Mouse (Mus musculus): ENCODE measurements around the gene Ints1. TPM values are rescaled to one million over a fixed set of nuclear protein-coding genes. Genes with fewer than 3 reads are reported as not detected.
"Not testable (repeated sequence)": the region's sequence is repeated elsewhere in the genome, so short reads cannot be mapped to it uniquely, and the experiment has no call there.

Gene Ints1
- total RNA-seq, 2 experiments from 2014 or later, result 36.6 to 51.9 TPM

GRCm38 (mm10) chr5:139754753-139755152, 20.7 kb downstream of the Ints1 start:
- DNase-seq, result peak; percentile 73

- DNase-seq, result peak; percentile 82
These were observed 24.9 kb downstream of the Ints1 start for GRCm38 (mm10) chr5:139750535-139750934.

DNA sequence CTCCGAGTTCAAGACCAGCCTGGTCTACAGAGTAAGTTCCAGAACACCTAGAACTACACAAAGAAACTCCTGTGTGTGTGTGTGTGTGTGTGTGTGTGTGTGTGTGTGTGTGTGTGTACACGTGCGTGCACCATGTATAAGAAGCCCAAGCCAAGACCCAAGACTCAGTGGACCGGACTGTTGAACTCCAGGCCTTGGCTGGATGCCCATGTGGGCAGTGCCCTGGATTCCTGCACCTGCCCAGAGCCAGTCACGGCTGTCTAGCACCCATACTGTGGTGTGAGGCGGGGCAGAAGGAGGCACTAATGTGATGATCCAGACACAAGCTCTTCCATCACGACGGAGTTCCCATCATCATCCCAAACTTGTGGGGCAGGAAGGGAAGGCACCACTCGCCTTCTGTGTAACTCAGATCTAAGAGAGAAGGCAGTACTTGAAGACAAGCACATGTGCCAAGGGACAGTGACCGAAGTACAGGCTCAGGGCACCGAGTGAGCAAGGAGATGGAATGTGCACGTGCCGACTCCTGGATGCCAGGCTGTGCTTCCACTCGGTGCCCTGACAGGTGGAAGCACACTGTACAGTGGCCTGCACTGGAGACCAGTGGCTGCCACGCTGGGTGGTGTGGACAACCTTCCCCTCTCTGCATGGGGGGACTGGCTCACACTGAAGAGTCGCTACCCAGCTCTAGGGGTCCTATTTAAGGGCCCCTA, 25.9 kb downstream of the Ints1 start:
- DNase-seq, result no peak

GRCm38 (mm10) chr5:139745771-139746170, 29.7 kb downstream of the Ints1 start:
- DNase-seq, result peak; percentile 80

DNA sequence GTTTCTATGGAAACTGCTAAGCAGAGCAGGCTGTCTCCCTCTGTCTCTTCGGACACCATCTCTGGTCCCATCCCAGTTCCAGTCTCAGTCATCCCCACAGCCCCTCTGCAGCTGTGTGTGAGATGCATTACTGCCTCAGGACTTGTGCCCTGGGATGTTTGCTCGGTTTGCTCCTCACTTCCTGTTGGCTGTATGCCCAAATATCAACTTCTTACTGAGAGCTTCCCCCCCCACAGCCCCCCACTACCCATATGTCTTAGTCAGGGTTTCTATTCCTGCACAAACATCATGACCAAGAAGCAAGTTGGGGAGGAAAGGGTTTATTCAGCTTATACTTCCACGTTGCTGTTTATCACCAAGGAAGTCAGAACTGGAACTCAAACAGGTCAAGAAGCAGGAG, 32.8 kb downstream of the Ints1 start:
- not testable (repeated sequence) for DNase-seq

DNA sequence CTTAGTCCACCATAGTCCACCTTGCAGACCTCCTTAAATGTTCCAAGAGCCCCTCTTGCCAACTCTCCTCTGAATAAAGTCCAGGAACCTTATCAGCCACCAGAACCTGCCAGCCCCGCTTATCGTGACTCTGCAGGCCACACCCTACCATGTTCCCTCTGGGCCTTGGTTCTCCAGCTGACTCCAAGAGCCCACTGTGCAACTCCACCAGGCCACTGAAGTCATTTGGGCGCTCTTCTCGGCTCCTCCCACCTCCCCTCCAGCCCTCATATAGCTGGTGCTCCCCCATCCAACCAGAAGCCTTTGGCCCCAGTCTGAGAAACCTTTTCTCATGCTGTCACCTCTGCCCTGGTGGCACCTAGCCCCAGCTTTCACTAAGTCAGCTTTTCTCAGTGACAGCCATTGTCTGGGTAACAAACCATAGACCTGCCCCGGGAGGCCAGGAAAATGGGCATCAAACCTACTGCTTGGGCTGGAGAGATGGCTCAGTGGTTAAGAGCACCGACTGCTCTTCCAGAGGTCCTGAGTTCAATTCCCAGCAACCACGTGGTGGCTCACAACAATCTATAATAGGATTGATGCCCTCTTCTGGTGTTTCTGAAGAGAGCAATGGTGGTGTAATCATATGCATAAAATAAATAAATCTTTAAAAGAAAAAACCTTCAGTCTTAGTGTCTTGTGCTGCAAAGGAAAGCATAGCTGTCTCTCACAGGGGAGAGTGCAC, 36.7 kb downstream of the Ints1 start:
- DNase-seq, result no peak

DNA sequence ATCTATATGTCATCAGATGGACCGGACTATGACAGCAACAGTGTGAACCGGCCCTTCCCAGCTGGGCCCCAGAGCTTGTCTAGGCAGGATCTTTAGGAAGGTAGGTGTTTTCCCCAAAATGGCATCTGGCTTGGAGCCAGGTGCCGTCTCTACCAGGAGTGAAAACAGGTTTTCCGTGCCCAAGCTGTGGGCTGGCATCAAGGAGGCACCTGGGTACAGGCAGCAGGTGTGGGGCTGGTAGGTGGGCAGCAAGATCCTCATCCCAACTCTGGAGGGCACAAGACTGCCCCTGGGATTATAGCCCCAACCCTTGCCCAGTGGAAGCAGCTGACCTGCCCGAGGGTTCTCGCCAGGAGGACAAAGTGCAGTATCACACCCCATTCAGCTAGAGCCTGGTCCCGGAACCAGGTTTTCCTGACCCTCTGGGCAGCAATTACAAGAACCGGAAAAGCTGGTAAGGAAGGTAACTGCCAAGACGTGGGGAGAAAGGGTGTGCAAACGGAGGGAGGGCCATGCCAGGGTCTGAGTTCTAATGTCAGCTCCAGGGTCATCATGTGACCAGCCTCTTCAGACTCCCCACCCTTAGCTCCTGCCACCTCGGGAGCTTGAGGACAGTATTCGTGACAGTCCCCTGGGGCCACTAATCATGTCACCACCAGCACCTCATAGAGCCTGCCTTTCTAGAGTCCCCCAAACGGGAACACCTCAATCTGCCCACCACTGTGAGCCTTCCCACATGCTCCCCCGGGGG, 37.5 kb downstream of the Ints1 start:
- DNase-seq, result no peak

DNA sequence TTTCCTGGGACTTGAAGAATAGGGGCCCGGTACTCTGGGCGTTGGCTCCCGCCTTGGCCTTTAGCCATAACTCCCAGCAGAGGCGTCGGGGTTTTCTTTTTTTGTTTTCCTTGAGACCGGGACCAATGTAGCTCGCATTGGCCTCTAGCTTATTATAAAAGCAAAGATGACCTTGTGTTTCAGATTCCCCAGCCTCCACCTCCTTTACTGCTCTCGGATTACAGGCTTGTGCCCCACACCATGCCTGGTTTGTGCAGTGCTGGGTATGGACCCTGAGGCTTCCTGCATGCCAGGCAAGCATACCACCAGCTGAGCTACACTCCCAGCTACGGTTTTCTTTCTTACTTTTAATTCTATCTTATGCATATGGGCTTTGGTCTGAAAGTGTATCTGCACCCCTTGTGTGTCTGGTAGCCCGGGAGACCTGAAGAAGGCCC, 39.0 kb downstream of the Ints1 start:
- no peak for DNase-seq

- peak; percentile 97 for DNase-seq
These were observed 39.6 kb downstream of the Ints1 start, which contains the start of gene Micall2 for GRCm38 (mm10) chr5:139735677-139736503. Gene Micall2 (minus strand): TSS chr5:139736336.

GRCm38 (mm10) chr5:139734746-139735145, 40.7 kb downstream of the Ints1 start:
- DNase-seq, result no peak

- no peak for DNase-seq
These were observed 41.5 kb downstream of the Ints1 start for GRCm38 (mm10) chr5:139734016-139734415.

DNA sequence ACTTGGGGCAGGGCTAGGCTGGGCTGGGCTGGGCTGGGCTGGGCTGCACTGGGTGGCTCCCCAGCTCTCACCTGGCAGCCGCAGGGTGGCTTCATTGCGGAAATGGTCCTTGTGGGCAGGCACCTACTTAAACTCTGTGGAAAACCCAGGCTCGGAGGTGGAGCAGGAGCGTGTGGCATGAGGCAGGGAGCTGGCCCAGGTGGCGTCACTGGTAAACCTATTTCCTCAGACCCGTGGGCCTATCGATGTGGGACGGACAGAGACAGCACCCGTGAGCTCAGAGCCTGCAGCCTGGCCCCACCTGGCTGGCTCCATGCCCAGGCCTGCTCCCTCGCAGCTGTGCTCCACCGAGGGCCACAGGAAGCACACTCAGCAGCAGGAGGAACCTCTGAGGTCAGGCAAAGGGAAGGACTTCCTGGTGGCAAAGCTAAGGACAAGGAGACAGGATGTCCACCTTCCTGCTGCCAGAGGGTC, 42.8 kb downstream of the Ints1 start:
- peak; percentile 67 for DNase-seq

DNA sequence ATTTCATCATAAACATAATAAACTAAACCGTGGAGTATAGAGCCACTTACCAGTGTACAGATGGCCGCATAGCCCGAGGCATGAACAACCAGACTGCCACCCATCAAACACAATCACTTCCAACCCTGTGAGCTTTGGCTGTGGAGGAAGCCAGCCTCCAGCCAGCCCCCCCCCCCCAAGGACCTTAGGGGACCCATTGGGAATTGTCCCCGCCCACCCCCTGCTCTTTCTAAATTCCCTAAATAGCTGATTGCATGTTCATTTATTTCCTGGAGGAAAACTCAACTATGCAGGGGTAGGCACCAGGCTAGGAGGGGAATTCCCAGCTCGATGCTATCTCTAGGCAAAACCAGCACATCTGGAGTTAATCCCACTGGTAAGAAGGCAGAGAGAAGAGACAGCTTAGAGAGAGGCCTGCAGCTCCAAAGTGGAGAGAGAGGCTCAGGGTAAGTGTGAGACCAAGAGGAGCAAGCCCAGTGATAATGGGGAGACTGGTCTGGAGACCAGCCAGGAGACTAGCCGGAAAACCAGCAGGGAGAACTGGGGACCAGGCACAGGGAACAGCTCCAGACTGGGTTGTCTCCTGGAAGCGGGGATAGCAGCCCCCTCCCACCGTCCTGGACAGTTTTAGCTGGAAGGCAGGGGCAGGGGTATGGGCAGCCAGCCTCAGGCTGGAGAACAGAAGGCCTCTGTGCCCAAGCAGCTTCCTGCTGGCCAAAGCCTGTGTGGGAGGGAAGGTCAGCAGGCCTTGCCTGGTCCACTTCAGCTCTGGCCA, 44.6 kb downstream of the Ints1 start:
- DNase-seq, result no peak

DNA sequence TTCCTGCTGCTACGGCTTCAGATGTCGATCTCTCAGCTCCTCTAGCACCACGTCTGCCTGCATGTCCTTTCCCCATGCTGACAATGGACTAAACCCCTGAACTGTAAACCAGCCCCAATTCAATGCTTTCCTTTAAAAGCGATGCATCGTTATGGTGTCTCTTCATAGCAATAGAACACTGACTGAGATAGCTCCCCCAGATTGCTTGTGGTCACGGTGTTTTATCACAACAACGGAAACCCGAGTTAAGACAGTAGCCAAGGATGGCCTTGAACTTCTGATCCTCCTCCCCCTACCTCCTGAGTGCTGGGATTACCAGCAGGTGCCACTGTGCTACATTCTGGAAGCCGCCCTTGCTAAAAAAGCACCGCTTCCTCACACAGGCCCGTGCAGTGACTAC, 48.2 kb downstream of the Ints1 start:
- no peak for DNase-seq

DNA sequence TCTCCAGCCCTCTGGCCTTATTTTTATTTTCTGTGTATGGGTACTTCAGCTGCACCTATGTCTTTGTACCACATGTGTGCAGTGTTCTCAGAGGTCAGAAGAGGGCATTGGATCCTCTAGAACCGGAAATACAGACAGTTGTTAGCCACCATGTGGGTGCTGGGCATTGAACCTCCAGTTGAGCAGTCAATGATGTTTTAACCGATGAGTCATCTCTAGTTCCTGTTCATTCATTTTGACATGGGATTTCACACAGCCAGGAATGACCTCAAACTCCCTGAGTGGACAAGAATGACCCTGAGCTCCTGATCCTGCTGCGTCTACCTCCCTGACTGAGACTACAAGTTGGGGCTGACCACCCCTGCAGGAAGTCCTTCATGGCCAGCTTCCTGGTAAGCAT, 49.3 kb downstream of the Ints1 start:
- no peak for DNase-seq

DNA sequence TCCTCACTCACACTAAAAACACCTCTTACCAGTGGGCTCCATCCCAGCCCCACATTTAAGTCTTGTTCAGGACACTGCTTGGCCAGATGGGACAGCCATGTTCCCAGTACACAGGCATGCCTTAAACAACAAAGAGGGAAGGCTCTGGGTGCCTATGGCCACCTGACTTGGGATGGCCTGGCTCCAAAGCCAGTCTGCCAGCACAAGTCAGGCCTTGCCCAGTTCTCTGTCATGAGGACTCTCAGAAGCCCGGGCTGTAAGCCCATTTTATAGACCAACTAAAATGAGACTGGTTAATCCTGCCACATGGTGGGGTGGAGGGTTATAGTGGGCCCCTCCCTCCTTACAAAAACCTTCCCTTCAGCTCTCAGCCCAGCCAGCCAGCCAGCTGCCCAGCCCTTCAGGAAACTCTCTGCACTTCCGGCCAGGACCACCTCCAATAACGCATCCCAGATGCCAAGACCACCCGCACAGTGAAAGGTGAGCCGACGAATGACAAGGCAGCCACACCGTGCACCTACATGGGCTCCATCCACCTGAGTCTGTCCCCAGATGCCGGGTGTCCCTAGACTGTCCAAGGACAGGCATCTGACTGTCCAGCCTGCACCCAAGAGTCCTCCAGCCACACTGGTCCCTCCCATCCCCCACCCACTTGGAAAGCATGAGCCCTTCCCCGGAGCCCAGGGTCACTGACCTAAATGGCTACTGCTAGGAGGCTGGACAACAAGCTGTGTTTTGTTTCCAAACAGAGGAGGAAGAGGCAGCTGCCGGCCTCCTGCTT, 50.9 kb downstream of the Ints1 start:
- DNase-seq, result peak; percentile 40

GRCm38 (mm10) chr5:139723113-139723512, 52.4 kb downstream of the Ints1 start:
- DNase-seq, result no peak

- no peak for DNase-seq
These were observed 52.8 kb downstream of the Ints1 start for GRCm38 (mm10) chr5:139722709-139723108.

- DNase-seq, result no peak
These were observed 56.5 kb downstream of the Ints1 start for GRCm38 (mm10) chr5:139718949-139719348.

GRCm38 (mm10) chr5:139718540-139718939, 56.9 kb downstream of the Ints1 start:
- no peak for DNase-seq

Measured in adrenal gland, postnatal 10 days (tissue).